Mouse (Mus musculus): ENCODE measurements around the gene Ptpra. TPM values are rescaled to one million over a fixed set of nuclear protein-coding genes. Genes with fewer than 3 reads are reported as not detected.
"Not testable (repeated sequence)": the region's sequence is repeated elsewhere in the genome, so short reads cannot be mapped to it uniquely, and the experiment has no call there.

Ptpra gene
- total and polyA plus RNA-seq, 3 experiments = 27.8 to 46.0 (median 44.0) TPM

DNA sequence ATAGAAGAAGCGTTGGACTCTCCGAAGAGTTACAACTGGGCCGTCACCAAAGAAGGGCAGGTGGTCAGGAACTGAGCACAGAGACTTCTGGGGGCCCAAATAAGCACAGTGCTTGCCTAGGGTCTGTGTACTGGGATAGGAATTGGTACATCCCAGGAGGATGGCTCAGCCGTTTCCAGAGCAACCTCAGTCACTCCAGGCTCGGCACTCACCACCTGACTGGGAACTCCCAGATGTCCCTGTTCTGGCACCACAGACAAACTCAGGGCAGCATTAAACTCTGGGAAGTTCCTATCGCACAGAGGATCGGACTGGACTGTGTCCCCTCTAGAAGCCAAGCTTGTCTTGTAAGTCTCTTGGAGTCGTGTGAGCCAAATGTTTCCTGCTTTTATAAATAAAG is 114.9 kb downstream of the Ptpra start:
- H3K4me3 ChIP-seq = no peak overlapping the region

DNA sequence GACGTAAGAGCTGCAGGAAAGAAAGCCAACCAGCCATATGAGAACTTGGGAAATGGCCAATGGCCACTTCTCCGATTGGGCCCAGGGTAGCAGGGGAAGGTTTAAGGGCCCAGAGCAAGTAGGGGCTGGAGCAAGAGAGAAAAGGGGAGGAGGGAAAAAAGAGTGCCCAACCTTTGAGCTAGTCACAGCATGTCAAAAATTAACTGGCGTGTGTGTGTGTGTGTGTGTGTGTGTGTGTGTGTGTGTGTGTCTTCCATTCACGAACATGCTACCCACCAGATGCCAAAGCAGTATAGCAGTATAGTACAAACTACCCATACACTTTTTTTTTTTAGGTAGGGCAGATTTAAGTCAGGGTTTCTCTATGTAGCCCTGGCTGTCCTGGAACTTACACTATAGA is 118.8 kb downstream of the Ptpra start:
- WGBS = 68% methylated on average over 4 of the region's 4 CpGs
- H3K79me2 ChIP-seq (replicated peaks; ENCODE audit: control insufficient read depth, insufficient read depth, low read length) = no peaks in the 10 kb centered on the region
- H3K36me3 ChIP-seq (ENCODE audit: control insufficient read depth, insufficient read depth, low read length) = no peaks in the 10 kb centered on the region
- H3K27me3 ChIP-seq (ENCODE audit: control insufficient read depth, insufficient read depth, low read length) = no peaks in the 10 kb centered on the region
- TF ChIP-seq CTCF (IDR thresholded peaks at IDR 0.05) = no peak
- no peak for TF ChIP-seq POLR2A (IDR thresholded peaks at IDR 0.05; ENCODE audit: insufficient read depth, low read depth, low read length)
- no peak for TF ChIP-seq EP300 (IDR thresholded peaks at IDR 0.05; ENCODE audit: insufficient read depth, low read depth, low read length)
- no peak overlapping the region for H3K4me3 ChIP-seq
- no peak for DNase-seq
- no peak overlapping the region for H3K27ac ChIP-seq
- intact Hi-C loops (cut with DNase I) = no loop called here
- H3K4me1 ChIP-seq (ENCODE audit: control insufficient read depth, insufficient read depth, low read length) = peaks cover 4% of the 10 kb centered on the region; the same call in 1 of the 2 replicates
- H3K9ac ChIP-seq (ENCODE audit: low read depth, low read length) = no peak overlapping the region

More for the DNA sequence above, 114.9 kb downstream of the Ptpra start:
- no peak overlapping the region for H3K27ac ChIP-seq
- DNase-seq = no peak
- H3K9ac ChIP-seq (ENCODE audit: low read depth, low read length) = no peak overlapping the region
- no peaks in the 10 kb centered on the region for H3K27me3 ChIP-seq (ENCODE audit: control insufficient read depth, insufficient read depth, low read length)
- TF ChIP-seq POLR2A (IDR thresholded peaks at IDR 0.05; ENCODE audit: insufficient read depth, low read depth, low read length) (no peak), EP300 (IDR thresholded peaks at IDR 0.05; ENCODE audit: insufficient read depth, low read depth, low read length) (no peak), CTCF (IDR thresholded peaks at IDR 0.05) (no peak)
- peaks cover 7% of the 10 kb centered on the region for H3K4me1 ChIP-seq (ENCODE audit: control insufficient read depth, insufficient read depth, low read length)
- no peaks in the 10 kb centered on the region for H3K79me2 ChIP-seq (replicated peaks; ENCODE audit: control insufficient read depth, insufficient read depth, low read length)
- intact Hi-C loops (cut with DNase I) = loop anchor here (5.0 kb wide), 3 partner anchors 32 to 143 kb away; partner anchors contain the start of genes Pced1a, Ptpra and Vps16
- WGBS = 76% methylated on average over 8 of the region's 8 CpGs
- H3K36me3 ChIP-seq (ENCODE audit: control insufficient read depth, insufficient read depth, low read length) = no peaks in the 10 kb centered on the region

DNA sequence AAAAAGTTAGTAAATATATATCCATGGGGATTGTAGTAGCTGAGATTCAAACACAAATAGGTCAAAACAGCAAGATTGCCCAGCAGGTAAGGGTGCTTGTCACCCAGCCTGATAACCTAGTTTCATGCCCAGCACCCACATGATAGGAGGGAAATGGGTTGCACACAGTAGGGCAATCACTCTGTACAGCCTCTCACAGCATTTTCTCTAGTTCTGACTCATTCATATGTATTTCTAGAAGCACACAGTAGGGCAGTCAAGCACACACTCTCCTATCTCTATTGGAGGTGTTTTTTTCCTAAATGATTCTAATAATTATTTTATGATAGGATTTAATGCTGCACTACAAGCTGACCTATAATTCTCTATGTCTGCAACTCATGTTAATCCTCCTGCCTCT is 119.8 kb downstream of the Ptpra start:
- Histone ChIP-seq H3K27me3 (ENCODE audit: control insufficient read depth, insufficient read depth, low read length) (no peaks in the 10 kb centered on the region), H3K4me1 (ENCODE audit: control insufficient read depth, insufficient read depth, low read length) (no peaks in the 10 kb centered on the region), H3K36me3 (ENCODE audit: control insufficient read depth, insufficient read depth, low read length) (no peaks in the 10 kb centered on the region), H3K27ac (no peak overlapping the region), H3K4me3 (no peak overlapping the region), H3K79me2 (replicated peaks; ENCODE audit: control insufficient read depth, insufficient read depth, low read length) (no peaks in the 10 kb centered on the region), H3K9ac (ENCODE audit: low read depth, low read length) (no peak overlapping the region)
- intact Hi-C loops (cut with DNase I) = no loop called here
- TF ChIP-seq POLR2A (IDR thresholded peaks at IDR 0.05; ENCODE audit: insufficient read depth, low read depth, low read length) (no peak), EP300 (IDR thresholded peaks at IDR 0.05; ENCODE audit: insufficient read depth, low read depth, low read length) (no peak), CTCF (IDR thresholded peaks at IDR 0.05) (no peak)
- no peak for DNase-seq

DNA sequence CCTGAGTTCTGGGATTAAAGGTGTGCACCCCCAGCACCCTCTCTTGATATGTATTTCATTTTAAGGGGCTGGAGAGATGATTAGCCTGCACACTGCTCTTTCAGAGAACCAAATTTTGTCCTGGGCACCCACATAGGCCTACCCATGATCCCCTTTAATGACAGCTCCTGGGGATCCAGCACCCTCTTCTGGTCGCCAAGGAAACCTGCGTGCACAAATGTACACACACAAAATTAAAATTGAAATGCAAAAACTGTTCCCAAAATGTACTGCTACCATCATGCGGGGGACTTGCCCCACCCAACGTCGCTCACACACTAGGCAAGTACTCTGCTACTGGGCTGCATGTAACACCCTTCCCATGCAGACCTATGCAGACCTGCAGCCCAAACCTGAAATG is 124.9 kb downstream of the Ptpra start:
- H3K27me3 ChIP-seq (ENCODE audit: control insufficient read depth, insufficient read depth, low read length) = peaks cover 17% of the 10 kb centered on the region
- no peak overlapping the region for H3K4me3 ChIP-seq
- 0 out of 2 replicates have a peak, but pooled peaks have one; percentile 4 for TF ChIP-seq CTCF (IDR thresholded peaks at IDR 0.05)
- no peak for TF ChIP-seq POLR2A (IDR thresholded peaks at IDR 0.05; ENCODE audit: insufficient read depth, low read depth, low read length)
- TF ChIP-seq EP300 (IDR thresholded peaks at IDR 0.05; ENCODE audit: insufficient read depth, low read depth, low read length) = no peak
- no peak for DNase-seq
- no peaks in the 10 kb centered on the region for H3K36me3 ChIP-seq (ENCODE audit: control insufficient read depth, insufficient read depth, low read length)
- H3K4me1 ChIP-seq (ENCODE audit: control insufficient read depth, insufficient read depth, low read length) = no peaks in the 10 kb centered on the region
- intact Hi-C loops (cut with DNase I) = no loop called here
- no peak overlapping the region for H3K9ac ChIP-seq (ENCODE audit: low read depth, low read length)
- H3K79me2 ChIP-seq (replicated peaks; ENCODE audit: control insufficient read depth, insufficient read depth, low read length) = no peaks in the 10 kb centered on the region
- WGBS = 88% methylated on average over 5 of the region's 5 CpGs
- no peak overlapping the region for H3K27ac ChIP-seq

DNA sequence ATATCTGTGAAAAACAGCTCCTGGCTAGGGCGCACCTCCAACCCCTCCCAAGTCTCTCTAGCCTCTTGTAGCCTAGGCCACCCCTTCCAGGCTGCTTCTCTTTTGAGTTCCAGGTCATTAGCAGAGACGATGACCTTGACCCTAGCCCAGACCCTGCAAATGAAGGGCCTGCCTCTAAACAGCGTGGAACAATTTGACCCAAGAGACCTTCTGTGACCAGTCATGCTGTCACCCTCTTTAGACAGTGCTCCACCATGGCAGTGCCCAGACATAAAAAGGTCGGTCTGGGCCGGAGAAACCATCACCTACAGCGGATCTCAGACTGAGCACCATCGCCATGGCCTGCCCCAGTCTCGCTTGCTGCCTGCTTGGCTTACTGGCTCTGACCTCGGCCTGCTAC is 125.8 kb downstream of the Ptpra start, which contains the start of gene Oxt:
TSS of gene Oxt (plus strand) at position 301 of the 400 bp plus-strand sequence.
- TF ChIP-seq EP300 (IDR thresholded peaks at IDR 0.05; ENCODE audit: insufficient read depth, low read depth, low read length) = no peak
- TF ChIP-seq CTCF (IDR thresholded peaks at IDR 0.05) = no peak
- no peak for TF ChIP-seq POLR2A (IDR thresholded peaks at IDR 0.05; ENCODE audit: insufficient read depth, low read depth, low read length)
- intact Hi-C loops (cut with DNase I) = no loop called here
- Histone ChIP-seq H3K36me3 (ENCODE audit: control insufficient read depth, insufficient read depth, low read length) (no peaks in the 10 kb centered on the region), H3K9ac (ENCODE audit: low read depth, low read length) (0 out of 2 replicates have a peak within 1 kb of the TSS, but pooled peaks have one; percentile 1), H3K79me2 (replicated peaks; ENCODE audit: control insufficient read depth, insufficient read depth, low read length) (no peaks in the 10 kb centered on the region), H3K4me3 (peak within 1 kb of the TSS; percentile 26; the same call in 1 of the 2 replicates), H3K27me3 (ENCODE audit: control insufficient read depth, insufficient read depth, low read length) (peaks cover 23% of the 10 kb centered on the region), H3K27ac (no peak within 1 kb of the TSS), H3K4me1 (ENCODE audit: control insufficient read depth, insufficient read depth, low read length) (no peaks in the 10 kb centered on the region)
- no peak for DNase-seq
- WGBS = 74% methylated on average over 9 of the region's 9 CpGs

DNA sequence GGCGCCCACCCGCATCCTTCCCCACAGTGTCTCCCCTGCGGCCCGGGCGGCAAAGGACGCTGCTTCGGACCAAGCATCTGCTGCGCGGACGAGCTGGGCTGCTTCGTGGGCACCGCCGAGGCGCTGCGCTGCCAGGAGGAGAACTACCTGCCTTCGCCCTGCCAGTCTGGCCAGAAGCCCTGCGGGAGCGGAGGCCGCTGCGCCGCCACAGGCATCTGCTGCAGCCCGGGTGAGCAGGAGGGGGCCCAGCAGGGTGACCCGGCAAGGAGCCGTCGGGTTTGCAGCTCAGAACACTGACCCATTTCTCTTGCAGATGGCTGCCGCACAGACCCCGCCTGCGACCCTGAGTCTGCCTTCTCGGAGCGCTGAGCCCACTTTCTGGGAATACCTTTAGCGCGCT is 126.5 kb downstream of the Ptpra start:
- peak overlapping the region; percentile 26; the same call in 1 of the 2 replicates for H3K4me3 ChIP-seq
- H3K79me2 ChIP-seq (replicated peaks; ENCODE audit: control insufficient read depth, insufficient read depth, low read length); intact Hi-C loops (cut with DNase I); H3K4me1 ChIP-seq (ENCODE audit: control insufficient read depth, insufficient read depth, low read length); H3K36me3 ChIP-seq (ENCODE audit: control insufficient read depth, insufficient read depth, low read length); H3K27ac ChIP-seq: not testable (repeated sequence)
- 0 out of 2 replicates have a peak overlapping the region, but pooled peaks have one; percentile 1 for H3K9ac ChIP-seq (ENCODE audit: low read depth, low read length)
- DNase-seq = peak in 1 of 2 experiments; percentile 46
- H3K27me3 ChIP-seq (ENCODE audit: control insufficient read depth, insufficient read depth, low read length) = peaks cover 25% of the 10 kb centered on the region
- 5% methylated on average over 32 of the region's 32 CpGs for WGBS
